8 mouse cellular contexts compared by ENCODE assay signal in the genomic region with DNA sequence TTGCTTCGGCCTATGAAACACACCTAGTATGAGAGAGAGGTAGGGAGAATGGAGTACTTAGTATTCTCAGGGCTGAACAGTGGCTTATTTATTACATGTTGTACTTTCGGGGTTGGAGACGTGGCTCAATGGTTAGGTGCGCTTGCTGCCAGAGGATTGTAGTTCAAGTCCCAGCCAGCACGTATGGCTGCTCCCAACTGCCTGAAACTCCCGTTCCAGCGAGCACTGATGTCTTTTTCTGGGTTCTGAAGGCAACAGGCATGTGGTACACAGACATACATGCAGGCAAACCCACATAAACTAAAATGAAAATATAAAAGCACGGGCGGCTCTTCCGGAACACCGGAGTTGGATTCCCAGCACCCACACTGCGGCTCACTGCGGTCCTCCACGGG. TPM values are rescaled to one million over a fixed set of nuclear protein-coding genes. Genes with fewer than 3 reads are reported as not detected.
DNase-seq lines count a peak whose midpoint lies in the region; ATAC-seq and TF ChIP-seq lines count a peak whose summit lies in the region.

No protein-coding gene starts in this region.

- TF ChIP-seq CTCF in G1E (IDR thresholded peaks at IDR 0.05; ENCODE audit: low read depth, low read length) = no peak
- TF ChIP-seq CTCF in liver, postnatal 0 days (IDR thresholded peaks at IDR 0.05; ENCODE audit: low read depth) = no peak

- H3K27ac ChIP-seq in heart, embryonic 12.5 days (ENCODE audit: poor library complexity, severe bottlenecking) = peak overlapping the region; percentile 97
- peak overlapping the region; percentile 92 for H3K27ac ChIP-seq in forebrain, embryonic 14.5 days (ENCODE audit: low read depth, low read length)
- H3K27ac ChIP-seq in liver, postnatal 0 days (ENCODE audit: low read depth) = peak overlapping the region; percentile 95

- peak overlapping the region; percentile 87 for H3K9ac ChIP-seq in heart, embryonic 12.5 days
- peak overlapping the region; percentile 82 for H3K9ac ChIP-seq in forebrain, embryonic 14.5 days (ENCODE audit: low read length)
- peak overlapping the region; percentile 88 for H3K9ac ChIP-seq in liver, postnatal 0 days (replicated peaks)

- TF ChIP-seq EP300 in liver, postnatal 0 days (IDR thresholded peaks at IDR 0.05; ENCODE audit: low read depth) = no peak

- H3K4me3 ChIP-seq in heart, embryonic 12.5 days = peak overlapping the region; percentile 91
- peak overlapping the region; percentile 78 for H3K4me3 ChIP-seq in G1E (ENCODE audit: low read depth, low read length)
- H3K4me3 ChIP-seq in forebrain, embryonic 14.5 days (ENCODE audit: low read depth, low read length) = peak overlapping the region; percentile 76
- H3K4me3 ChIP-seq in liver, postnatal 0 days (ENCODE audit: low read depth, low read length) = peak overlapping the region; percentile 91

- 7% methylated on average over 14 of the region's 14 CpGs for WGBS in heart, embryonic 12.5 days
- 8% methylated on average over 14 of the region's 14 CpGs for WGBS in forebrain, embryonic 14.5 days
- 6% methylated on average over 14 of the region's 14 CpGs for WGBS in liver, postnatal 0 days (ENCODE audit: insufficient replicate concordance)

- DNase-seq in heart, postnatal 14 days = no peak
- DNase-seq in G1E (ENCODE audit: low spot score) = no peak
- peak; percentile 30 for DNase-seq in forebrain, embryonic 14.5 days (ENCODE audit: low spot score)
- DNase-seq in liver, postnatal 0 days = no peak
- DNase-seq in right cerebral cortex, postnatal 4 days = no peak
- no peak for DNase-seq in layer of hippocampus, postnatal 25 days (ENCODE audit: extremely low spot score in 1 of 2, low spot score in 1 of 2)
- DNase-seq in gastrocnemius, postnatal 14 days = no peak

- peaks cover 10% of the 10 kb centered on the region for H3K36me3 ChIP-seq in heart, embryonic 12.5 days
- H3K36me3 ChIP-seq in G1E (replicated peaks) = peaks cover 25% of the 10 kb centered on the region
- peaks cover 11% of the 10 kb centered on the region for H3K36me3 ChIP-seq in forebrain, embryonic 14.5 days (ENCODE audit: control insufficient read depth, insufficient read depth, low read length)
- H3K36me3 ChIP-seq in liver, postnatal 0 days (replicated peaks; ENCODE audit: insufficient read depth, low read length) = peaks cover 13% of the 10 kb centered on the region

- intact Hi-C loops in heart, postnatal 14 days (cut with DNase I) = loop anchor here (5.0 kb wide), 1 partner anchor 347 kb away; a partner anchor contains a TSS
- intact Hi-C loops in gastrocnemius, postnatal 14 days (cut with DNase I; ENCODE audit: low total_unique reads) = no loop called here

- H3K4me2 ChIP-seq in heart, embryonic 12.5 days = peak overlapping the region; percentile 87
- peak overlapping the region; percentile 64 for H3K4me2 ChIP-seq in forebrain, embryonic 14.5 days (ENCODE audit: low read length)
- H3K4me2 ChIP-seq in liver, postnatal 0 days (ENCODE audit: low read depth, low read length) = peak overlapping the region; percentile 94

- H3K4me1 ChIP-seq in heart, embryonic 12.5 days (replicated peaks) = peaks cover 8% of the 10 kb centered on the region
- peaks cover 30% of the 10 kb centered on the region for H3K4me1 ChIP-seq in G1E (ENCODE audit: insufficient read depth, low read depth, low read length)
- H3K4me1 ChIP-seq in forebrain, embryonic 14.5 days (ENCODE audit: control insufficient read depth, insufficient read depth, low read length) = peaks cover 15% of the 10 kb centered on the region
- peaks cover 9% of the 10 kb centered on the region; the same call in 1 of the 2 replicates for H3K4me1 ChIP-seq in liver, postnatal 0 days (ENCODE audit: insufficient read depth)

- peak; percentile 12 for ATAC-seq in heart, embryonic 12.5 days (ENCODE audit: insufficient number of reproducible peaks, low FRiP score)
- ATAC-seq in G1E (ENCODE audit: extremely low read depth, insufficient number of reproducible peaks, low FRiP score, poor library complexity, severe bottlenecking) = no peak
- no peak; the same call in none of the 2 replicates for ATAC-seq in forebrain, embryonic 14.5 days
- ATAC-seq in liver, postnatal 0 days = peak; percentile 14

- H3K9me3 ChIP-seq in heart, embryonic 12.5 days (replicated peaks) = no peaks in the 10 kb centered on the region
- no peaks in the 10 kb centered on the region for H3K9me3 ChIP-seq in G1E (replicated peaks)
- H3K9me3 ChIP-seq in forebrain, embryonic 14.5 days (replicated peaks; ENCODE audit: control insufficient read depth, low read length) = no peaks in the 10 kb centered on the region
- no peaks in the 10 kb centered on the region for H3K9me3 ChIP-seq in liver, postnatal 0 days (ENCODE audit: low read length)

- no peaks in the 10 kb centered on the region for H3K27me3 ChIP-seq in heart, embryonic 12.5 days (replicated peaks)
- H3K27me3 ChIP-seq in G1E (ENCODE audit: insufficient read depth, low read length) = no peaks in the 10 kb centered on the region
- no peaks in the 10 kb centered on the region for H3K27me3 ChIP-seq in forebrain, embryonic 14.5 days (replicated peaks; ENCODE audit: control insufficient read depth, insufficient read depth, low read length)
- no peaks in the 10 kb centered on the region for H3K27me3 ChIP-seq in liver, postnatal 0 days (ENCODE audit: insufficient read depth, low read length)

RNA-seq across cellular contexts. Expression of a gene that starts 0.7 kb away (rescaled TPM):
- polyA plus RNA-seq in heart, embryonic 12.5 days (2016; fragmentation: Nextera tagmentation; extraction: Ambion mirVana) = 23.2 and 27.6 TPM in 2 replicates
- total RNA-seq in heart, postnatal 14 days (2021) = 10 to 100 TPM; 10.2 to 12.5 TPM
- 34.3 and 41.9 TPM in 2 replicates for total RNA-seq in G1E (2014; fragmentation: Nextera tagmentation)
- total RNA-seq in G1E (2017) = 26.6 and 32.2 TPM in 2 replicates
- polyA plus RNA-seq in G1E (2012) = 26.4 and 36.5 TPM in 2 replicates
- polyA plus RNA-seq in forebrain, embryonic 14.5 days (2014; fragmentation: Nextera tagmentation; extraction: Ambion mirVana) = 38.0 and 45.5 TPM in 2 replicates
- polyA plus RNA-seq in liver, postnatal 0 days (2015; fragmentation: Nextera tagmentation; extraction: Ambion mirVana) = 18.3 and 18.4 TPM in 2 replicates
- total RNA-seq in layer of hippocampus, postnatal 25 days (2021) = 10 to 100 TPM; 23.8 to 29.9 TPM
- 10 to 100 TPM in 1 of 2 experiments, 1 to 10 TPM in 1; 8.5 to 12.7 TPM for total RNA-seq in gastrocnemius, postnatal 14 days (2021)

RNA-seq across cellular contexts. Expression of a gene that starts 20.1 kb away (rescaled TPM):
- polyA plus RNA-seq in heart, embryonic 12.5 days (2016; fragmentation: Nextera tagmentation; extraction: Ambion mirVana) = 1.7 and 1.8 TPM in 2 replicates
- under 1 TPM; 0.33 to 0.66 TPM for total RNA-seq in heart, postnatal 14 days (2021)
- total RNA-seq in G1E (2014; fragmentation: Nextera tagmentation) (2.8 TPM in 2 replicates), G1E (2017) (6.4 TPM in 2 replicates)
- polyA plus RNA-seq in G1E (2012) = 0.06 and 0.12 TPM in 2 replicates
- polyA plus RNA-seq in forebrain, embryonic 14.5 days (2014; fragmentation: Nextera tagmentation; extraction: Ambion mirVana) = 0.70 and 1.1 TPM in 2 replicates
- 4.2 and 4.7 TPM in 2 replicates for polyA plus RNA-seq in liver, postnatal 0 days (2015; fragmentation: Nextera tagmentation; extraction: Ambion mirVana)
- under 1 TPM in 1 of 2 experiments, not detected in 1; 0.40 TPM for total RNA-seq in layer of hippocampus, postnatal 25 days (2021)
- under 1 TPM; 0.27 to 0.43 TPM for total RNA-seq in gastrocnemius, postnatal 14 days (2021)

RNA-seq across cellular contexts. Expression of a gene that starts 21.4 kb away (rescaled TPM):
- 6.8 and 7.1 TPM in 2 replicates for polyA plus RNA-seq in heart, embryonic 12.5 days (2016; fragmentation: Nextera tagmentation; extraction: Ambion mirVana)
- total RNA-seq in heart, postnatal 14 days (2021) = 1 to 10 TPM; 4.6 to 7.2 TPM
- total RNA-seq in G1E (2014; fragmentation: Nextera tagmentation) = 17.3 and 19.8 TPM in 2 replicates
- 22.5 and 27.7 TPM in 2 replicates for total RNA-seq in G1E (2017)
- polyA plus RNA-seq in G1E (2012) = 4.8 and 5.4 TPM in 2 replicates
- polyA plus RNA-seq in forebrain, embryonic 14.5 days (2014; fragmentation: Nextera tagmentation; extraction: Ambion mirVana) = 3.8 and 4.5 TPM in 2 replicates
- polyA plus RNA-seq in liver, postnatal 0 days (2015; fragmentation: Nextera tagmentation; extraction: Ambion mirVana) = 1.9 and 2.4 TPM in 2 replicates
- total RNA-seq in layer of hippocampus, postnatal 25 days (2021) = 1 to 10 TPM; 4.1 to 4.9 TPM
- total RNA-seq in gastrocnemius, postnatal 14 days (2021) = 1 to 10 TPM; 3.6 to 4.2 TPM

Comparison
In these comparisons a context has a peak if more than half of its experiments do, and no peak if none do; other contexts are left out.
1. ATAC-seq: peak in heart, embryonic 12.5 days (single experiment) and liver, postnatal 0 days (single experiment); none in G1E (single experiment) and forebrain, embryonic 14.5 days (single experiment).
2. Peak in every context shown above with its lines, with median percentiles within 50 percentile points of each other: H3K27ac ChIP-seq, H3K4me2 ChIP-seq, H3K4me3 ChIP-seq and H3K9ac ChIP-seq.